Mouse (Mus musculus): ENCODE measurements at regions not wholly inside any gene's neighbourhood (a gene's known extent, or its start where the extent isn't known, plus 50 kb on each side); places are given as distances from the start of the nearest gene placed in this dataset.

DNA sequence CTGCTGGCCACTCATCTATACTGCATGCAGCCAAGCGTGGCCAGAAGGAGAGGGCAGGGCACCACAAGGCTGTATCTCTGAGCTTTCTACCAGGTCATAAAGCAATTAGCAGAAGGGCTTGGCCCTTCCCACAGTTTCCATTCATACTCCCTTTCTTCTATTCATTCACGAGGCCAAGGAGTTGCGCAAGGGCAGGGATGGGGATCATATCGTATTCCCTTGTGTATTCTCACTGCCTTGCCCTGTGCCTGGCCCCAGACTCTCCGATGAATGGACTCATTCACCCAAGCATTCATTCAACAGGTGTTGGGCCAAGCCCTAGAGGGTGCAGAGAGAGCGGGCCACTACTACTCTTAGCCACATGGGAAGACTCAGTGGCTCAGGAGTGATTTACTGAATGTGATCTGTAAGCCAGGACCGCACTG lies 111.2 kb upstream of the Parp11 start:
- H3K4me2 ChIP-seq (replicated peaks): no peak overlapping the region
- H3K9ac ChIP-seq: no peak overlapping the region
- DNase-seq (ENCODE audit: low spot score) (no peak), ATAC-seq (ENCODE audit: low FRiP score) (no peak)
- H3K36me3 ChIP-seq (replicated peaks; ENCODE audit: control insufficient read depth, insufficient read depth): no peaks in the 10 kb centered on the region
- no peak overlapping the region for H3K4me3 ChIP-seq (replicated peaks; ENCODE audit: low read length)
- H3K4me1 ChIP-seq (replicated peaks; ENCODE audit: control insufficient read depth, insufficient read depth, low read length): peaks cover 21% of the 10 kb centered on the region; the same call in 1 of the 2 replicates
- H3K27me3 ChIP-seq (ENCODE audit: control insufficient read depth, insufficient read depth, low read length): peaks cover 5% of the 10 kb centered on the region; the same call in 1 of the 2 replicates
- H3K9me3 ChIP-seq (ENCODE audit: control insufficient read depth, low read length): no peaks in the 10 kb centered on the region
- WGBS: 26% methylated on average over 7 of the region's 7 CpGs
- no peak overlapping the region for H3K27ac ChIP-seq

DNA sequence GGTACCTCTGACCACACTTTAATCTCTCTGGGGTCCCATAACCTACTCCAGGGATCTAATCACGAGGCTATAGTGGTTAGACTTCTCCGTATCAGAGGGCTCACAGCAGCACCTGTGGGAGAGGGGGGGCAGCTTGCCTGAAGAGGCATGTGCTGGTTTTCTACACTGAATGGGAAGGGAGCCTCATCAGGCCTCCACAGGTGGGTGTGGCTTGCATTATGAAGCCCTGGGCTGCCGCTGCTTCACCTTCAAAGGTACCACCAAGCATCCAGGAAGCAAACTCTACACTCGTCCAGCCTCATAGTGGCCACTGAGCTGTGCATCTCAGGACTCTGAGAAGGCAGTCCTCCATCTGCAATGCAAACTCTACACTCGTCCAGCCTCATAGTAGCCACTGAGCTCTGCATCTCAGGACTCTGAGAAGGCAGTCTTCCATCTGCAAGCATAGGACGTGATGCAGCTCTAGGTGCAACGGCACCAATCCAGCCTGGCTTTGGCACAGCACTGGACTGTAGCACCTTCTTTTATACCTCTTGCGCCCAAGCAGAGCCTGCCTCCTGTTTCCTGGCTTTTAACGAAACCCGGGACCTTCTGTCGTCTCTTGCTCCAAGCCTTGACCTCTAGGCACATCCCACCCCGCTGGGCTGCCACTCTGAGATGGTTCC lies 110.5 kb upstream of the Parp11 start:
- no peaks in the 10 kb centered on the region for H3K36me3 ChIP-seq (replicated peaks; ENCODE audit: control insufficient read depth, insufficient read depth)
- DNase-seq (ENCODE audit: low spot score) (no peak), ATAC-seq (ENCODE audit: low FRiP score) (no peak)
- H3K9me3 ChIP-seq (ENCODE audit: control insufficient read depth, low read length): no peaks in the 10 kb centered on the region
- WGBS: 16% methylated on average over 12 of the region's 12 CpGs
- peaks cover 18% of the 10 kb centered on the region; the same call in 1 of the 2 replicates for H3K4me1 ChIP-seq (replicated peaks; ENCODE audit: control insufficient read depth, insufficient read depth, low read length)
- no peak overlapping the region for H3K4me3 ChIP-seq (replicated peaks; ENCODE audit: low read length)
- peaks cover 5% of the 10 kb centered on the region; the same call in 1 of the 2 replicates for H3K27me3 ChIP-seq (ENCODE audit: control insufficient read depth, insufficient read depth, low read length)
- H3K27ac ChIP-seq: no peak overlapping the region
- H3K9ac ChIP-seq: no peak overlapping the region
- no peak overlapping the region for H3K4me2 ChIP-seq (replicated peaks)

DNA sequence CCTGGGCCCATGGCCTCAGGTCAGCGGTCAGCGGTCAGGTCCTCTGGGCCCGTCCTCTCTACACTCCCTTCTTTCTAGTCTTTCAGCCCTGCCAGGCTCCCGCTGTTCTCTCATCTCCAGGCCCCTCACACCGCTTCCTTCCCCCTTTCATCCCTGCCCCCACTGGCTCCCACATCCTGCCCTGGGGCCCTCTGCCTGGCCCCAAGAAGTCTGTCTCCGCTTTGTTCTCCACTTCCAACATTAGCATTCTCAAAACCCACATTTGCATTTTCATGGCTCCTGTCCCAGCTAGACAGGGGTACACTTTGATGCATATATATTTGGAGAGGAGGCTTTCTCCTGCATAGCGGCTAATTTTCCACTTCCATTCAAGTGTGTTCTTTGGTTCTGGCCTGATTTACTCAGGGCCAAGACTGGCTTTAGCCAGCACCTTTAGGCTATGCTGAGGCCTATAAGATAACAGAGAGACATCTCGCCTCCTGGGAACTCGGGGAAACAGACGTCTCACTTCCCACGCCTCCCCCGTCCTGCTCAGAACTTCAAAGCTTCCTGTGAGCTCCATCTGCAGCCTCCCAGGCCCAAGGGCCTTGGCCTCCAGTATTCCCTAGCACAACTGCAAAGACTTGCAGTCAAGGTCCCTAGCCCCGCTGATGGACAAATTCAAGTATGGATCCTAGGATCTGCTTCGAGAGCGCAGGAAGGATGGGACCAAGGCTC lies 109.8 kb upstream of the Parp11 start:
- Histone ChIP-seq H3K36me3 (replicated peaks; ENCODE audit: control insufficient read depth, insufficient read depth) (no peaks in the 10 kb centered on the region), H3K4me1 (replicated peaks; ENCODE audit: control insufficient read depth, insufficient read depth, low read length) (peaks cover 18% of the 10 kb centered on the region; the same call in 1 of the 2 replicates), H3K27me3 (ENCODE audit: control insufficient read depth, insufficient read depth, low read length) (peaks cover 5% of the 10 kb centered on the region; the same call in 1 of the 2 replicates), H3K9me3 (ENCODE audit: control insufficient read depth, low read length) (no peaks in the 10 kb centered on the region), H3K4me2 (replicated peaks) (peak overlapping the region; percentile 17; the same call in 1 of the 2 replicates), H3K4me3 (replicated peaks; ENCODE audit: low read length) (no peak overlapping the region), H3K9ac (no peak overlapping the region), H3K27ac (peak overlapping the region; percentile 58)
- DNase-seq (ENCODE audit: low spot score): no peak
- ATAC-seq (ENCODE audit: low FRiP score): peak; percentile 58
- WGBS: 7% methylated on average over 15 of the region's 15 CpGs

DNA sequence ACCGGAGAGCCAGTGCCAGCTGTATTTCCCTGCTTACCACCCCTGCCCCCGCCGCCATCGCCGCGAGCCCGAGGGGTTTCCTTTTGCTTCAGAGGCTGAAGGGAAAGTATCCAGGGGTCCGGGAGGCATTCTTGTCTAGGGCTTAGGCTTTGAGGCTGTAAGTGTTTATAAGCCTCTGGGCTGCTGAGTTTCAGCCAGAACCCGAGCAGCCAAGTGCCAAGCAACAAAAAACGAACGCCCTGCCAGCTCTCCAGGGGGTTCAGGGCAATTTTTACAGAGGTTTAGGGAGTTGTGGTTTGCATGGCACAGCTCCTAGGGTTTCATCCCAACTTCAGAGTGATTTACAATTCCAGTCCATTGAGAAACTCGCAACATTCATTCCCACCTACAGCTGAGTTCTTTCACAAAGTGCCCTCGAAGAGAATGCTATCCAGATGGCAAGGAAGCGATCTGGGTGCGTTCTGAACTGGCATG lies 109.2 kb upstream of the Parp11 start:
- no peak for DNase-seq (ENCODE audit: low spot score)
- H3K4me3 ChIP-seq (replicated peaks; ENCODE audit: low read length): no peak overlapping the region
- no peak overlapping the region for H3K9ac ChIP-seq
- peaks cover 18% of the 10 kb centered on the region; the same call in 1 of the 2 replicates for H3K4me1 ChIP-seq (replicated peaks; ENCODE audit: control insufficient read depth, insufficient read depth, low read length)
- H3K4me2 ChIP-seq (replicated peaks): peak overlapping the region; percentile 17; the same call in 1 of the 2 replicates
- H3K27me3 ChIP-seq (ENCODE audit: control insufficient read depth, insufficient read depth, low read length): peaks cover 5% of the 10 kb centered on the region; the same call in 1 of the 2 replicates
- ATAC-seq (ENCODE audit: low FRiP score): peak; percentile 25; the same call in 1 of the 2 replicates
- no peaks in the 10 kb centered on the region for H3K9me3 ChIP-seq (ENCODE audit: control insufficient read depth, low read length)
- H3K27ac ChIP-seq: peak overlapping the region; percentile 58
- WGBS: 10% methylated on average over 15 of the region's 15 CpGs
- no peaks in the 10 kb centered on the region for H3K36me3 ChIP-seq (replicated peaks; ENCODE audit: control insufficient read depth, insufficient read depth)

DNA sequence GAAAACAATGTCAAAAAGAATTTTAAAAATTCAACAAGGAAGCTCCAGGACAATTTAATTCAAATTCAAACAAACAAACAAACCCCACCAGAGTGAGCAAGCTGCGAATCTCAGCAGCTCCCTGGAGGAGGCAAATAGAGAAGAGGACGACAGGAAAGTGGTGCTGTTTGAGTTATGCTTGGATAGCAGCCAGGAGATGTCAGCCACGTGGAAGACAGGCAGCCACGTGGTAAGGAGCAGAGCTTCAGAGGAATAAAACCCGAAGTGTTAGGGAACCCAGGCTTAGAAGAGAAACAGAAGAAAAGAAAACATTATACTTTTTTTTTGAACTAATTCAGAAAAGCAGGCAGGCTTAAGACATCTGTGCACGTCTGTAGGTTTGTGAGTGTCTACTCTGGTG lies 108.2 kb upstream of the Parp11 start:
- no peak overlapping the region for H3K4me3 ChIP-seq (replicated peaks; ENCODE audit: low read length)
- peaks cover 5% of the 10 kb centered on the region; the same call in 1 of the 2 replicates for H3K27me3 ChIP-seq (ENCODE audit: control insufficient read depth, insufficient read depth, low read length)
- no peaks in the 10 kb centered on the region for H3K36me3 ChIP-seq (replicated peaks; ENCODE audit: control insufficient read depth, insufficient read depth)
- no peak overlapping the region for H3K27ac ChIP-seq
- H3K9ac ChIP-seq: no peak overlapping the region
- H3K4me1 ChIP-seq (replicated peaks; ENCODE audit: control insufficient read depth, insufficient read depth, low read length): peaks cover 18% of the 10 kb centered on the region; the same call in 1 of the 2 replicates
- H3K4me2 ChIP-seq (replicated peaks): no peak overlapping the region
- no peaks in the 10 kb centered on the region for H3K9me3 ChIP-seq (ENCODE audit: control insufficient read depth, low read length)
- DNase-seq (ENCODE audit: low spot score): peak; percentile 55
- no peak for ATAC-seq (ENCODE audit: low FRiP score)
- WGBS: 19% methylated on average over 6 of the region's 6 CpGs

DNA sequence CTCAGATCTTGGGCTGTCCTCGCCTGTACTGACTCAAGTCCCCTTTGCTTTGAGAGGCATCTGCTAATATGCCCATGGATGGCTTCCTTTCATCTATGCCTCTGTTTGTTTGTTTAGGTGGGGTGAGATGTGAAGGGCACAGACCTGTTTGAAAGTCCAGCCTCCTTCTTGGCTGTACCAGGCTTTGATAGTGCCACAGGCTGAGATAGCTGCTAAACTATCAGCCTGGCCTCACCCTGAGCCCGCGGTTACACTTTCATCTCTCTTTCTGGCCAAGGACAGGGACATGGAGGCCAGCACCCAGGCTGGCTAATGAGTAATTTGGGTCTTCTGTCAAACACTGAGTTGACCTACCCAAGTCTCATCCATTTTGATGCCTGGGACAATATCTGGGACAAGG lies 105.0 kb upstream of the Parp11 start:
- no peak overlapping the region for H3K9ac ChIP-seq
- DNase-seq (ENCODE audit: low spot score) (no peak), ATAC-seq (ENCODE audit: low FRiP score) (no peak)
- H3K4me1 ChIP-seq (replicated peaks; ENCODE audit: control insufficient read depth, insufficient read depth, low read length): peaks cover 16% of the 10 kb centered on the region; the same call in 1 of the 2 replicates
- H3K4me2 ChIP-seq (replicated peaks): no peak overlapping the region
- H3K4me3 ChIP-seq (replicated peaks; ENCODE audit: low read length): no peak overlapping the region
- H3K9me3 ChIP-seq (ENCODE audit: control insufficient read depth, low read length): no peaks in the 10 kb centered on the region
- H3K27me3 ChIP-seq (ENCODE audit: control insufficient read depth, insufficient read depth, low read length): peaks cover 5% of the 10 kb centered on the region; the same call in 1 of the 2 replicates
- H3K36me3 ChIP-seq (replicated peaks; ENCODE audit: control insufficient read depth, insufficient read depth): no peaks in the 10 kb centered on the region
- WGBS: 95% methylated on average over 3 of the region's 3 CpGs
- H3K27ac ChIP-seq: no peak overlapping the region

DNA sequence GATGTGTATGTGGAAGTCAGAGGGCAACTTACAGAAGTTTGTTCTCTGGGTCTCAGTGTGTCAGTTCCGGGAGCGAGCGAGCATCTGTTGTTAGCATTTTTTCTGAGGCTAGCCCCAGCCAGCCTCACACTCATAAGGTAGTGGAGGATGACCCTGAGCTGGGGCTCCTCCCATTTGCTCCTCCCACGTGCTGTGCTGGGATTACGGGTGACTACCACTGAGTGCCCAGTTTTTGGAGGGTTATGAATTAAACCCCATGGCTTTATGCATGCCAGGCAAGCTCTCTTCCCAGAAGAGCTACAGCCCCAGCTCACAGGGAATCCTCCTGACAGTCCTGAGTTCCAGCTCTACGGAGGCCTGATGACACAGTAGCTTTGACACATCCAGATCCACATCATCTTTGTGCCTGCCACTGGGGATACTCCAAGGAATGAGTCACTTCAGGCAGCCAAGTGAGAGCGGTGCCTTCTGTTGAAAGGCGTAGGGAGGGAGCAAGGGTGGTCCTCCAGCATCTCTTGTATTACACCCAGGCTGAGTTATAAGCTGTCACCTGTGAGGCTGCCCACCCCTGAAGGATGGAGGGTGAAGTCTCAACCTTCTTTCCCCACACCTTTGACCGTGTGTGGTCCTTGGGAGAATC lies 97.8 kb upstream of the Parp11 start:
- Histone ChIP-seq H3K9ac (no peak overlapping the region), H3K4me2 (replicated peaks) (no peak overlapping the region), H3K27ac (no peak overlapping the region), H3K4me3 (replicated peaks; ENCODE audit: low read length) (no peak overlapping the region), H3K27me3 (ENCODE audit: control insufficient read depth, insufficient read depth, low read length) (no peaks in the 10 kb centered on the region), H3K36me3 (replicated peaks; ENCODE audit: control insufficient read depth, insufficient read depth) (no peaks in the 10 kb centered on the region), H3K9me3 (ENCODE audit: control insufficient read depth, low read length) (no peaks in the 10 kb centered on the region), H3K4me1 (replicated peaks; ENCODE audit: control insufficient read depth, insufficient read depth, low read length) (no peaks in the 10 kb centered on the region)
- ATAC-seq (ENCODE audit: low FRiP score): no peak
- 77% methylated on average over 9 of the region's 9 CpGs for WGBS
- no peak for DNase-seq (ENCODE audit: low spot score)

DNA sequence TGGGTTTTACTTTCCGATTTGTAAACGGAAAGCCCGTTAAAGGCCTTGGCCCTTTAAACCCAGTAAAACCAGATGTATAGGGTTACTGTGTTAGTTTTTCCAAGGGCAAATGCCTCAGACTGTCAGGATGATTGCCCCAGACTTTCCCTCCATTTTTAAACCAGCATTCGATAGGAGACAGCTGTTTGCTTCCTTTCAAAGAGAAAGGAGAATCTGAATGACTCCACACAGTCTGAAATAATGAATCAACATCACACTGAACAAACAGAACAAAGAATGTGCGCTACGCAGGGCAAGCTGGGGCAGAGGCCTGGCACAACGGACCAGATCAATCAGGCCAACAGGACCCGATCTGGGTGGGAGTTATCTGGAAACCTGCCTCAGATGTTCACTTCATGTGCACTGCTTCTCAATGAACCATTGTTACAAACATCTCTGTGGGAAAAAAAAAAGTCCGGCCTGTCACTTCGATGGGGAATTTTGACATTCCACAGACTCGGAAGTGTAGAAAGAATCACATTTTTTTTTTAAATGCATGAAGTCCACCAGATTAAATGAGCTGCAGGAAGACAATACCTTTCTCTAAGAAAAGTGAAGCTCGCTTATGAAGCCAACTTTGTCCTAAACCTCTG lies 97.0 kb upstream of the Parp11 start:
- no peak overlapping the region for H3K9ac ChIP-seq
- H3K4me1 ChIP-seq (replicated peaks; ENCODE audit: control insufficient read depth, insufficient read depth, low read length): no peaks in the 10 kb centered on the region
- H3K4me2 ChIP-seq (replicated peaks): no peak overlapping the region
- DNase-seq (ENCODE audit: low spot score) (no peak), ATAC-seq (ENCODE audit: low FRiP score) (no peak)
- no peaks in the 10 kb centered on the region for H3K27me3 ChIP-seq (ENCODE audit: control insufficient read depth, insufficient read depth, low read length)
- H3K4me3 ChIP-seq (replicated peaks; ENCODE audit: low read length): no peak overlapping the region
- H3K9me3 ChIP-seq (ENCODE audit: control insufficient read depth, low read length): no peaks in the 10 kb centered on the region
- H3K27ac ChIP-seq: no peak overlapping the region
- 24% methylated on average over 12 of the region's 12 CpGs for WGBS
- no peaks in the 10 kb centered on the region for H3K36me3 ChIP-seq (replicated peaks; ENCODE audit: control insufficient read depth, insufficient read depth)

DNA sequence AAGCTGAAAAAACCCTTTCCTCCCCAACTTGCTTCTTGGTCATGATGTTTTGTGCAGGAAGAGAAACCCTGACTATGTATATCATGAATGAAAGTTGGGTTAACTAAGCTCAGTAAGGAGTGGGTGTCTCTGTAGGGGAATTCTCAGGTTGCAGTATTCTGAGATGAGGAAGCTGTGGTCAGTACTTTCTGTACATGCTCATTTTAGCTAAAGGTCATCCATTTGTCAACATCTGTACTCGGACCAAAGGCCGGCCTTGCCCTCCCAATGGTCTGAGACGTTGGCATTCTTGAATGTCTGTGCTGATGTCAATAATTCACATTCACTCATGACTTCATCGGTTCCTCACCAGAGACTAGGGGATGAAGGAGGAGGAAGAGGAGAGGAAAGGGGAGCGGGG lies 94.9 kb upstream of the Parp11 start:
- WGBS: 90% methylated on average over 5 of the region's 5 CpGs
- ATAC-seq (ENCODE audit: low FRiP score) (no peak), DNase-seq (ENCODE audit: low spot score) (no peak)
- H3K27ac ChIP-seq: no peak overlapping the region
- no peaks in the 10 kb centered on the region for H3K9me3 ChIP-seq (ENCODE audit: control insufficient read depth, low read length)
- H3K4me3 ChIP-seq (replicated peaks; ENCODE audit: low read length): no peak overlapping the region
- H3K9ac ChIP-seq: no peak overlapping the region
- no peaks in the 10 kb centered on the region for H3K4me1 ChIP-seq (replicated peaks; ENCODE audit: control insufficient read depth, insufficient read depth, low read length)
- no peak overlapping the region for H3K4me2 ChIP-seq (replicated peaks)
- H3K27me3 ChIP-seq (ENCODE audit: control insufficient read depth, insufficient read depth, low read length): no peaks in the 10 kb centered on the region
- H3K36me3 ChIP-seq (replicated peaks; ENCODE audit: control insufficient read depth, insufficient read depth): no peaks in the 10 kb centered on the region

All from hindbrain, embryonic 14.5 days (tissue).